Mouse (Mus musculus) heart, embryonic 12.5 days (tissue): Measurements from ENCODE around the gene Tmem168. TPM values are rescaled to one million over a fixed set of nuclear protein-coding genes. Genes with fewer than 3 reads are reported as not detected.

Experiments used
- ATAC-seq: fragments of 200-750 bp; cut with Nextera tagmentation; 2 replicates; pipeline ENCODE4 v1.8.0; 2017; ENCODE audit warnings: moderate TSS enrichment, moderate library complexity; ENCODE audit not compliant: insufficient number of reproducible peaks, low FRiP score
- H3K27ac ChIP-seq: fragments of 300-500 bp; sonication (generic); 2 replicates; pipeline ENCODE4 v1.5.1; 2016; ENCODE audit warnings: mild to moderate bottlenecking, moderate library complexity; ENCODE audit not compliant: poor library complexity, severe bottlenecking
- H3K27me3 ChIP-seq: fragments of 300-500 bp; sonication (generic); replicated peaks from 2 replicates; pipeline ENCODE4 v1.6.1; 2016; ENCODE audit warnings: mild to moderate bottlenecking, moderate library complexity
- H3K36me3 ChIP-seq: fragments of 300-500 bp; sonication (generic); 2 replicates; pipeline ENCODE4 v1.6.1; 2016; ENCODE audit warnings: mild to moderate bottlenecking, moderate library complexity
- H3K4me1 ChIP-seq: fragments of 300-500 bp; sonication (generic); replicated peaks from 2 replicates; pipeline ENCODE4 v1.6.1; 2016; ENCODE audit warnings: mild to moderate bottlenecking
- H3K4me2 ChIP-seq: fragments of 300-500 bp; sonication (generic); 2 replicates; pipeline ENCODE4 v1.6.1; 2016; ENCODE audit warnings: mild to moderate bottlenecking, moderate library complexity
- H3K4me3 ChIP-seq: fragments of 300-500 bp; sonication (generic); 2 replicates; pipeline ENCODE4 v1.5.1; 2016; ENCODE audit warnings: mild to moderate bottlenecking
- H3K9ac ChIP-seq: fragments of 300-500 bp; sonication (generic); 2 replicates; pipeline ENCODE4 v1.6.1; 2016; ENCODE audit warnings: mild to moderate bottlenecking, moderate library complexity
- H3K9me3 ChIP-seq: fragments of 300-500 bp; sonication (generic); replicated peaks from 2 replicates; pipeline ENCODE4 v1.6.1; 2016; ENCODE audit warnings: mild to moderate bottlenecking, moderate library complexity
- WGBS: fragments of 180-500 bp; shearing (Covaris S2); methylation state at CpG from one replicate; pipeline ENCODE4 v1.1.7; 2016; 5-methylcytosine and 5-hydroxymethylcytosine counted together
- polyA plus RNA-seq: library from polyadenylated mRNA; unstranded; fragments of >200 nt; fragmentation: Nextera tagmentation; extraction: Ambion mirVana; gene quantifications from 2 replicates; pipeline ENCODE4 v1.2.1, GENCODE M21; 2016

The Tmem168 gene
- polyA plus RNA-seq, 1 experiment from 2014 or later: 40.5 TPM

GRCm38 (mm10) chr6:13586154-13586553 lies 21.7 kb downstream of the Tmem168 start:
- Histone ChIP-seq H3K9me3 (no peaks in the 10 kb centered on the region), H3K4me1 (peaks cover 8% of the 10 kb centered on the region), H3K4me3 (no peak overlapping the region), H3K9ac (no peak overlapping the region), H3K4me2 (no peak overlapping the region), H3K36me3 (peaks cover 30% of the 10 kb centered on the region), H3K27me3 (no peaks in the 10 kb centered on the region), H3K27ac (no peak overlapping the region)
- 37% methylated on average over 8 of the region's 8 CpGs for WGBS
- no peak for ATAC-seq

GRCm38 (mm10) chr6:13584788-13585187 lies 23.1 kb downstream of the Tmem168 start:
- Histone ChIP-seq H3K27me3 (no peaks in the 10 kb centered on the region), H3K4me2 (no peak overlapping the region), H3K9ac (no peak overlapping the region), H3K9me3 (no peaks in the 10 kb centered on the region), H3K36me3 (peaks cover 24% of the 10 kb centered on the region), H3K4me1 (peaks cover 8% of the 10 kb centered on the region), H3K27ac (no peak overlapping the region), H3K4me3 (no peak overlapping the region)
- no peak for ATAC-seq
- 75% methylated on average over 6 of the region's 6 CpGs for WGBS

GRCm38 (mm10) chr6:13582075-13582474 lies 25.8 kb downstream of the Tmem168 start:
- no peaks in the 10 kb centered on the region for H3K27me3 ChIP-seq
- H3K27ac ChIP-seq: no peak overlapping the region
- no peaks in the 10 kb centered on the region for H3K9me3 ChIP-seq
- H3K4me2 ChIP-seq: no peak overlapping the region
- H3K4me3 ChIP-seq: no peak overlapping the region
- WGBS: 95% methylated on average over 1 of the region's 1 CpGs
- H3K4me1 ChIP-seq: peaks cover 8% of the 10 kb centered on the region
- H3K36me3 ChIP-seq: peaks cover 38% of the 10 kb centered on the region
- H3K9ac ChIP-seq: no peak overlapping the region
- ATAC-seq: no peak

GRCm38 (mm10) chr6:13565734-13566133 lies 42.2 kb downstream of the Tmem168 start:
- H3K36me3 ChIP-seq: no peaks in the 10 kb centered on the region
- no peak overlapping the region for H3K27ac ChIP-seq
- H3K4me1 ChIP-seq: no peaks in the 10 kb centered on the region
- 86% methylated on average over 1 of the region's 1 CpGs for WGBS
- no peaks in the 10 kb centered on the region for H3K27me3 ChIP-seq
- H3K9ac ChIP-seq: no peak overlapping the region
- no peak overlapping the region for H3K4me2 ChIP-seq
- no peak overlapping the region for H3K4me3 ChIP-seq
- no peaks in the 10 kb centered on the region for H3K9me3 ChIP-seq
- ATAC-seq: no peak

GRCm38 (mm10) chr6:13555266-13555665 lies 52.6 kb downstream of the Tmem168 start:
- Histone ChIP-seq H3K9ac (no peak overlapping the region), H3K4me3 (no peak overlapping the region), H3K4me2 (no peak overlapping the region), H3K36me3 (no peaks in the 10 kb centered on the region), H3K9me3 (no peaks in the 10 kb centered on the region), H3K4me1 (no peaks in the 10 kb centered on the region), H3K27ac (no peak overlapping the region), H3K27me3 (no peaks in the 10 kb centered on the region)
- no peak for ATAC-seq
- WGBS: 73% methylated on average over 2 of the region's 2 CpGs

- H3K27me3 ChIP-seq: no peaks in the 10 kb centered on the region
- H3K4me1 ChIP-seq: no peaks in the 10 kb centered on the region
- H3K4me2 ChIP-seq: no peak overlapping the region
- 79% methylated on average over 3 of the region's 3 CpGs for whole genome bisulfite sequencing
- no peak overlapping the region for H3K4me3 ChIP-seq
- H3K27ac ChIP-seq: no peak overlapping the region
- no peaks in the 10 kb centered on the region for H3K9me3 ChIP-seq
- H3K9ac ChIP-seq: no peak overlapping the region
- H3K36me3 ChIP-seq: no peaks in the 10 kb centered on the region
- ATAC-seq: no peak
Measured at GRCm38 (mm10) chr6:13541761-13542160, 66.1 kb downstream of the Tmem168 start.

GRCm38 (mm10) chr6:13537275-13537964 lies 70.5 kb downstream of the Tmem168 start:
- no peaks in the 10 kb centered on the region for H3K27me3 ChIP-seq
- 64% methylated on average over 7 of the region's 7 CpGs for WGBS
- H3K27ac ChIP-seq: no peak overlapping the region
- H3K36me3 ChIP-seq: no peaks in the 10 kb centered on the region
- no peak overlapping the region for H3K4me2 ChIP-seq
- no peak for ATAC-seq
- no peaks in the 10 kb centered on the region; the same call in 1 of the 2 replicates for H3K9me3 ChIP-seq
- H3K4me3 ChIP-seq: no peak overlapping the region
- no peak overlapping the region for H3K9ac ChIP-seq
- H3K4me1 ChIP-seq: no peaks in the 10 kb centered on the region

Other genes starting within 250 kb of the Tmem168 start
- gene Bmt2, start 69.9 kb upstream of the Tmem168 start, polyA plus RNA-seq: 26.7 and 27.5 TPM in 2 replicates
- 6.9 and 7.7 TPM in 2 replicates for gene Gpr85, start 231.8 kb upstream of the Tmem168 start, polyA plus RNA-seq